Mouse (Mus musculus): ENCODE results near the gene Myl9. TPM values are rescaled to one million over a fixed set of nuclear protein-coding genes. Genes with fewer than 3 reads are reported as not detected.
"Not testable (repeated sequence)": the region's sequence is repeated elsewhere in the genome, so short reads cannot be mapped to it uniquely, and the experiment has no call there.

Myl9 gene
- polyA plus RNA-seq, 1 experiment from 2014 or later, result 466 TPM

- no peak for ATAC-seq (replicated peaks; ENCODE audit: low FRiP score)
- no peak overlapping the region for H3K27ac ChIP-seq
- no peak overlapping the region for H3K4me2 ChIP-seq
- H3K36me3 ChIP-seq, result no peaks in the 10 kb centered on the region
- no peak overlapping the region for H3K4me3 ChIP-seq (replicated peaks)
- H3K9me3 ChIP-seq (replicated peaks), result 0 out of 2 replicates have a peak, but pooled peaks cover 10% of the 10 kb centered on the region
- H3K27me3 ChIP-seq, result no peaks in the 10 kb centered on the region
- no peak overlapping the region for H3K9ac ChIP-seq
- H3K4me1 ChIP-seq, result no peaks in the 10 kb centered on the region
- WGBS, result 28% methylated on average over 1 of the region's 1 CpGs
Observed at GRCm38 (mm10) chr2:156788836-156789235, 13.6 kb downstream of the Myl9 start.

DNA sequence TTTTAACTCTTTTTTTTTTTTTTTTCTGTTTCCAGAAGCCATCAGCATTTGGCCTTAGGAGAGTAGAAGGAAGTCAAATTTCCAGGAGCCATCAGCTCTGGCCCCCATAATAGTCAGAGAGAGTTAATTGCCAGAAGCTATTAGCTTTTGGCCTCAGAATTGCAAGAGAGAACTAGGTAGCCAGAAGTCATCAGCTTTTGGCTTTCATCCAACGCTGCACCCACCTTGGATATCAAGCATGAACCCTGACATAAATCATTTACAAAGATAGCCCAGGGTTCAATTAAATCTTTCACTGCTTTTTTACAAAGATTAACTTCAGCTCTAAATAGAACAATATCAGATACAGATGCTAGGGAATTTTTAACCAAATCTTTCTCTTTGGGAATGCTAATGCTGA lies 23.3 kb downstream of the Myl9 start:
- Histone ChIP-seq H3K4me3 (replicated peaks) (no peak overlapping the region), H3K27me3 (no peaks in the 10 kb centered on the region), H3K4me1 (0 out of 2 replicates have a peak, but pooled peaks cover 6% of the 10 kb centered on the region), H3K9ac (no peak overlapping the region), H3K4me2 (no peak overlapping the region), H3K27ac (no peak overlapping the region), H3K9me3 (replicated peaks) (no peaks in the 10 kb centered on the region), H3K36me3 (no peaks in the 10 kb centered on the region)
- 74% methylated on average over 1 of the region's 1 CpGs for WGBS
- no peak for ATAC-seq (replicated peaks; ENCODE audit: low FRiP score)

DNA sequence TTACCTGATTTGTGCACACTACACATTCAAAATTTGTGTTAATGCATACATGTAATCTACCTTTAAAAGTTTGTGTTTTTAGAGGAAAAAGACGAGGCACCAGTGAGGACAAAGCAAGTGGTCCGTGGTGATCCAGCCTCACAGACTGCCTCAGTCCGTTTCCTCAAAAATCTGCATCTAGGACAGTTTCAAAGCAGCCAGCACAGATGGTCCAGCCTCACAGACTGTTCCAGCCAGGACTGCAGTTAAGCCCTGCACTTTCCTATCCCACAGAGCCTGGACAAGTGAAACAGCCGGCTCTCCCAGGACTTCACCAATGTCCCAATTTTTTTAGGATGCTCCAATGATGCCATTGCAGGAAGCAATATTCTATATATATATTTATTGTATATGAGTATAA lies 25.8 kb downstream of the Myl9 start:
- 0 out of 2 replicates have a peak, but pooled peaks cover 6% of the 10 kb centered on the region for H3K4me1 ChIP-seq
- H3K4me2 ChIP-seq, result no peak overlapping the region
- no peak overlapping the region for H3K9ac ChIP-seq
- H3K4me3 ChIP-seq (replicated peaks), result no peak overlapping the region
- no peaks in the 10 kb centered on the region for H3K9me3 ChIP-seq (replicated peaks)
- H3K27me3 ChIP-seq, result no peaks in the 10 kb centered on the region
- no peaks in the 10 kb centered on the region for H3K36me3 ChIP-seq
- H3K27ac ChIP-seq, result no peak overlapping the region
- WGBS, result 78% methylated on average over 4 of the region's 4 CpGs
- ATAC-seq (replicated peaks; ENCODE audit: low FRiP score), result no peak

- not testable (repeated sequence) for H3K4me3 ChIP-seq (replicated peaks); H3K4me2 ChIP-seq; H3K27me3 ChIP-seq; H3K9ac ChIP-seq; H3K9me3 ChIP-seq (replicated peaks); H3K27ac ChIP-seq; ATAC-seq (replicated peaks; ENCODE audit: low FRiP score); H3K36me3 ChIP-seq; H3K4me1 ChIP-seq
- WGBS, result 45% methylated on average over 9 of the region's 9 CpGs
Observed at GRCm38 (mm10) chr2:156802116-156802515, 26.9 kb downstream of the Myl9 start.

GRCm38 (mm10) chr2:156803698-156804372 lies 28.6 kb downstream of the Myl9 start:
- 73% methylated on average over 4 of the region's 4 CpGs for WGBS
- Histone ChIP-seq H3K27ac (no peak overlapping the region), H3K4me2 (no peak overlapping the region), H3K9me3 (replicated peaks) (no peaks in the 10 kb centered on the region), H3K9ac (no peak overlapping the region), H3K4me1 (0 out of 2 replicates have a peak, but pooled peaks cover 6% of the 10 kb centered on the region), H3K27me3 (no peaks in the 10 kb centered on the region), H3K36me3 (no peaks in the 10 kb centered on the region), H3K4me3 (replicated peaks) (no peak overlapping the region)
- ATAC-seq (replicated peaks; ENCODE audit: low FRiP score), result no peak

- no peaks in the 10 kb centered on the region for H3K9me3 ChIP-seq (replicated peaks)
- H3K36me3 ChIP-seq, result no peaks in the 10 kb centered on the region
- no peak for ATAC-seq (replicated peaks; ENCODE audit: low FRiP score)
- 91% methylated on average over 4 of the region's 4 CpGs for WGBS
- H3K4me1 ChIP-seq, result 0 out of 2 replicates have a peak, but pooled peaks cover 3% of the 10 kb centered on the region
- H3K4me2 ChIP-seq, result no peak overlapping the region
- no peak overlapping the region for H3K9ac ChIP-seq
- H3K27me3 ChIP-seq, result no peaks in the 10 kb centered on the region
- no peak overlapping the region for H3K27ac ChIP-seq
- no peak overlapping the region for H3K4me3 ChIP-seq (replicated peaks)
Observed at GRCm38 (mm10) chr2:156804589-156804988, 29.4 kb downstream of the Myl9 start.

DNA sequence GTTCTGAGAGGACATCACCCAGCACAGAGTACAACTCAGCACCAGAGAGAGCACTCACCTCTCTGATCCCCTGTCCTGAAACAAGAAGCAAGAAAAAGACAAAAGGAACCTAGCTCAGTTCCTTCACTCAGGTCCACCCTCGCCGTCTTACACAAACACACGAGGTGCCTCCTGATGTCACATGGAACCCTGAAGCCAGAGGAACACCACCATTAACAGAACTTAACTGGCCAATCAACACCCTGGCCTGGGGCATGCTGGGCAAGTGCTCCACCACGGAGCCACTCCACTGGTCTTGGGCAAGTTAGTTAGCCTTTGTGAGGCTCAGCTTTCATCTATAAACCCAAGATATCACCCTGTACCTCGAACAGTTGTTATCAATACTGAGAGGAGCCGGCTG lies 31.7 kb downstream of the Myl9 start:
- Histone ChIP-seq H3K9me3 (replicated peaks) (no peaks in the 10 kb centered on the region), H3K4me2 (no peak overlapping the region), H3K9ac (no peak overlapping the region), H3K27me3 (no peaks in the 10 kb centered on the region), H3K27ac (no peak overlapping the region), H3K4me1 (no peaks in the 10 kb centered on the region), H3K36me3 (no peaks in the 10 kb centered on the region), H3K4me3 (replicated peaks) (no peak overlapping the region)
- ATAC-seq (replicated peaks; ENCODE audit: low FRiP score), result no peak
- WGBS, result 69% methylated on average over 6 of the region's 6 CpGs

GRCm38 (mm10) chr2:156809579-156809978 lies 34.4 kb downstream of the Myl9 start:
- H3K9me3 ChIP-seq (replicated peaks), result no peaks in the 10 kb centered on the region
- peaks cover 17% of the 10 kb centered on the region for H3K4me1 ChIP-seq
- no peak overlapping the region for H3K4me3 ChIP-seq (replicated peaks)
- no peak overlapping the region for H3K27ac ChIP-seq
- no peak overlapping the region for H3K4me2 ChIP-seq
- 53% methylated on average over 2 of the region's 2 CpGs for WGBS
- H3K27me3 ChIP-seq, result no peaks in the 10 kb centered on the region
- no peak for ATAC-seq (replicated peaks; ENCODE audit: low FRiP score)
- no peak overlapping the region for H3K9ac ChIP-seq
- H3K36me3 ChIP-seq, result no peaks in the 10 kb centered on the region

- Histone ChIP-seq H3K27me3 (no peaks in the 10 kb centered on the region), H3K36me3 (no peaks in the 10 kb centered on the region), H3K27ac (no peak overlapping the region), H3K9me3 (replicated peaks) (no peaks in the 10 kb centered on the region), H3K4me1 (peaks cover 28% of the 10 kb centered on the region), H3K4me3 (replicated peaks) (no peak overlapping the region), H3K4me2 (no peak overlapping the region), H3K9ac (no peak overlapping the region)
- no peak for ATAC-seq (replicated peaks; ENCODE audit: low FRiP score)
- WGBS, result 97% methylated on average over 10 of the region's 10 CpGs
Observed at GRCm38 (mm10) chr2:156810716-156811115, 35.5 kb downstream of the Myl9 start.

- ATAC-seq (replicated peaks; ENCODE audit: low FRiP score), result no peak
- H3K36me3 ChIP-seq, result no peaks in the 10 kb centered on the region
- H3K27ac ChIP-seq, result no peak overlapping the region
- H3K27me3 ChIP-seq, result no peaks in the 10 kb centered on the region
- no peaks in the 10 kb centered on the region for H3K9me3 ChIP-seq (replicated peaks)
- H3K4me1 ChIP-seq, result peaks cover 30% of the 10 kb centered on the region
- H3K4me2 ChIP-seq, result no peak overlapping the region
- WGBS, result 60% methylated on average over 5 of the region's 5 CpGs
- H3K9ac ChIP-seq, result no peak overlapping the region
- no peak overlapping the region for H3K4me3 ChIP-seq (replicated peaks)
Observed at GRCm38 (mm10) chr2:156811556-156811955, 36.3 kb downstream of the Myl9 start.

GRCm38 (mm10) chr2:156814344-156814801 lies 39.2 kb downstream of the Myl9 start:
- ATAC-seq (replicated peaks; ENCODE audit: low FRiP score), result peak; percentile 85
- Histone ChIP-seq H3K4me1 (peaks cover 30% of the 10 kb centered on the region), H3K27ac (peak overlapping the region; percentile 91), H3K9ac (no peak overlapping the region), H3K9me3 (replicated peaks) (no peaks in the 10 kb centered on the region), H3K27me3 (no peaks in the 10 kb centered on the region), H3K36me3 (no peaks in the 10 kb centered on the region), H3K4me3 (replicated peaks) (no peak overlapping the region), H3K4me2 (peak overlapping the region; percentile 39)
- WGBS, result 2% methylated on average over 8 of the region's 8 CpGs

DNA sequence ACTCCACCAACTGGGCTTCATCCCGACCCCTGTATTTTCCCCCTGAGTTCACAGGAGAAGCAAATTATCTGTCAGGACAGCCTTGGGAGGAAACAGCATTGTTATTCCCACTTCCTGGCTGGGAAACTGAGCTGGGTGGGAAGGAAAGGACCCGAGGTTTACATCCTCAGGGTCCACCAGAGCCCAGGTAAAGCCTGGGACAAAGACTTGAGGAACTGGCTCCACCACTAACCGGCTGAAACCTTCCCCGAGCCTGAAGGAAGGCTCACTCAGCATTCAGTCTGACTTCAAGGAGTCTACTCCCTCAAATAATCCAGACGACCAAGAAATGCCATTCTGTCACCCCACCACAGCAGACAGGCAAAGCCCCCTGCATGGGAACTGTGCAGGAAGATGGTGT lies 39.7 kb downstream of the Myl9 start:
- Histone ChIP-seq H3K4me3 (replicated peaks) (no peak overlapping the region), H3K27ac (peak overlapping the region; percentile 91), H3K36me3 (no peaks in the 10 kb centered on the region), H3K27me3 (no peaks in the 10 kb centered on the region), H3K4me2 (peak overlapping the region; percentile 39), H3K9ac (no peak overlapping the region), H3K4me1 (peaks cover 30% of the 10 kb centered on the region), H3K9me3 (replicated peaks) (no peaks in the 10 kb centered on the region)
- 12% methylated on average over 5 of the region's 5 CpGs for whole genome bisulfite sequencing
- ATAC-seq (replicated peaks; ENCODE audit: low FRiP score), result peak; percentile 44; the same call in 1 of the 2 replicates

DNA sequence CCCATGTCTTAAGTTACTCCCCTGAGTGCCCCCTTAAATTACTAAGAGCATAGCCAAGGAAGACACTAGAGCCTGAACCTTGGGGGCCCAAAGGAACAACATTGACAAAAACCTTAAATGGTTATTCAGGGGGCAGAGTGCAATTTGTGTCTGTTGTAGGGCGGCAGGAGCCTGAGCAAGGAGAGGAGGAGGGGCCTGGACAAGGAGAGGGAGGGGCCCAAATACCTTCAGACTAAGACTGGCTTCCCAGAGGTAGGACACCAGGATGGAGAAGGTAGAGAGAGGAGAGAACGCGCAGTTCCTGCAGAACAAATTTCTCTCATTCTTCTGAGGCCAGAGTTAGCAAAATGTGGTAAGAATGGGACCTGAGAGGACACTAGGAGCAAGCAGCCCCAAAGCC lies 40.2 kb downstream of the Myl9 start:
- 61% methylated on average over 3 of the region's 3 CpGs for WGBS
- Histone ChIP-seq H3K27me3 (no peaks in the 10 kb centered on the region), H3K27ac (peak overlapping the region; percentile 91), H3K9ac (no peak overlapping the region), H3K4me3 (replicated peaks) (no peak overlapping the region), H3K4me1 (peaks cover 30% of the 10 kb centered on the region), H3K4me2 (peak overlapping the region; percentile 39; the same call in 1 of the 2 replicates), H3K36me3 (no peaks in the 10 kb centered on the region), H3K9me3 (replicated peaks) (no peaks in the 10 kb centered on the region)
- no peak for ATAC-seq (replicated peaks; ENCODE audit: low FRiP score)
